Mouse (Mus musculus) kidney, adult 2 months (tissue): ENCODE results near the gene Lce1d.

Experiments used
- CTCF ChIP-seq: fragments of 200-500 bp; conservative IDR thresholded peaks from 2 replicates; pipeline ENCODE4 v1.5.1; 2011; ENCODE audit warnings: low read depth, mild to moderate bottlenecking, control low read depth, low read length, moderate library complexity, mixed read lengths; ENCODE audit not compliant: insufficient read depth, insufficient read length
- POLR2A ChIP-seq: fragments of 200-500 bp; IDR thresholded peaks from one replicate; pipeline ENCODE4 v1.6.1; 2011; ENCODE audit warnings: low read depth, low read length, control low read depth

- TF ChIP-seq CTCF (no peak), POLR2A (no peak)
Observed at GRCm38 (mm10) chr3:92715122-92715521, 28.1 kb upstream of the Lce1d start.
